In the genomic region with DNA sequence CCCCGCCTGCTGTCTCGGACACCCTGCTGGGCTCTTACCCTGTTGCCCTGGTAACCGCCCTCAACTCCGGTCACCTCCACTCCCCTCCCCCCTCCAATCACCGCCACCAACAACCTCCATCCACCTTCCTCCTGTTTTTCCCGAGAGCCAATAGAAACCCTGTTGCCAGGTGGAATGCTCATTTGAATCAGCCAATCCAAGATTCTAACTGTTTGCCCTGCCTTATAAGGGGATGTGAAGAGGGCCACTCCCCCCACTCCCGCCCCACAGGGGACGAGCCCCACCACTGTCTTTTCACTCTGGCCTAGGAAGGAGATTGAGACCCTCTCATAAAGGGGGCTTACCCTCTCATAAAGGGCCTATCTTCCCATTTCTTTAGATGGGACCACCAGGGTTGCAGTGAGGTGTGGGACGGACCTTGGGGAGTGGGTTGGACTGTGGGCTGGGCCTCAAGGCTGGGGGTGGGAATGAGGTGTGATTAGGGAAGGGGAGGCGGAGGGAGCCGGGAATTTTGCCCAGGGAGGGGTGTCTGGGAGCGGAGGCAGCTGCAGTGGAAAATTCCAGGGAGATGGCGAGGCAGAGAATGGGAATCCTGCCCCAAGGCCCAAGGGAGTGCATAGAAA, we compare ENCODE assay signal across 8 mouse cellular contexts. TPM values are rescaled to one million over a fixed set of nuclear protein-coding genes. Genes with fewer than 3 reads are reported as not detected.
DNase-seq lines count a peak whose midpoint lies in the region; ATAC-seq and TF ChIP-seq lines count a peak whose summit lies in the region.

A gene (minus strand): TSS at position 409 of the 623 bp plus-strand sequence.

- H3K27me3 ChIP-seq in MEL (ENCODE audit: control insufficient read depth in 1 of 2, insufficient read depth in 2 of 2, low read length in 2 of 2) = no peaks in the 10 kb centered on the region
- H3K27me3 ChIP-seq in hindbrain, embryonic 10.5 days (ENCODE audit: insufficient read depth, poor library complexity, severe bottlenecking) = no peaks in the 10 kb centered on the region
- H3K27me3 ChIP-seq in lung, embryonic 15.5 days = no peaks in the 10 kb centered on the region

- H3K36me3 ChIP-seq in MEL (ENCODE audit: control insufficient read depth in 1 of 2, insufficient read depth in 2 of 2, low read length in 2 of 2) = peaks cover 0 to 33% of the 10 kb centered on the region in 2 experiments; a peak in 2 of 4 replicates
- peaks cover 8% of the 10 kb centered on the region for H3K36me3 ChIP-seq in hindbrain, embryonic 10.5 days
- H3K36me3 ChIP-seq in lung, embryonic 15.5 days = 0 out of 2 replicates have a peak, but pooled peaks cover 3% of the 10 kb centered on the region

- no peak for TF ChIP-seq EP300 in MEL (IDR thresholded peaks at IDR 0.05; ENCODE audit: low read depth in 1 of 2, low read length in 2 of 2)

- no peak for TF ChIP-seq POLR2A in MEL (IDR thresholded peaks at IDR 0.05; ENCODE audit: control insufficient read depth in 1 of 2, insufficient read depth in 1 of 2, low read depth in 1 of 2, low read length in 2 of 2, poor library complexity in 1 of 2)

- TF ChIP-seq RAD21 in MEL (IDR thresholded peaks at IDR 0.05; ENCODE audit: low read depth, low read length) = no peak

- TF ChIP-seq CTCF in MEL (IDR thresholded peaks at IDR 0.05 in 2 of 3, conservative IDR thresholded peaks at IDR 0.05 in 1 of 3; ENCODE audit: control insufficient read depth in 1 of 3, insufficient read depth in 1 of 3, low read depth in 2 of 3, low read length in 3 of 3, poor library complexity in 1 of 3, severe bottlenecking in 1 of 3) = no peak

- peak within 1 kb of the TSS; percentile 86 for H3K4me2 ChIP-seq in lung, embryonic 15.5 days

- H3K9me3 ChIP-seq in MEL (replicated peaks; ENCODE audit: insufficient read depth, low read length) = no peaks in the 10 kb centered on the region
- H3K9me3 ChIP-seq in hindbrain, embryonic 10.5 days = no peaks in the 10 kb centered on the region
- no peaks in the 10 kb centered on the region for H3K9me3 ChIP-seq in lung, embryonic 15.5 days

- peak within 1 kb of the TSS; percentile 34 for H3K9ac ChIP-seq in MEL (ENCODE audit: control insufficient read depth, low read depth, low read length, poor library complexity, severe bottlenecking)
- H3K9ac ChIP-seq in lung, embryonic 15.5 days = peak within 1 kb of the TSS; percentile 34

- DNase-seq in MEL (ENCODE audit: low read depth, low spot score) = peak; percentile 89
- peak; percentile 99 for DNase-seq in cerebellum, adult 9-10 months
- peak; percentile 95 for DNase-seq in frontal cortex, adult 2 months (ENCODE audit: extremely low spot score in 1 of 2, low spot score in 1 of 2)
- DNase-seq in hindbrain, embryonic 10.5 days (ENCODE audit: low spot score) = peak; percentile 97
- DNase-seq in layer of hippocampus, adult 9-10 months (ENCODE audit: low spot score) = peak; percentile 88
- peak; percentile 97 for DNase-seq in ovary, adult 18-20 months (ENCODE audit: low spot score)
- DNase-seq in thymus, postnatal 4 days = peak; percentile 67

- ATAC-seq in lung, embryonic 15.5 days (ENCODE audit: borderline replicate concordance, extremely low read depth, low FRiP score, low TSS enrichment) = peak; percentile 85

- peak within 1 kb of the TSS; percentile 19 to 39; a peak in 3 of 4 replicates for H3K4me3 ChIP-seq in MEL (ENCODE audit: control insufficient read depth in 1 of 2, insufficient read depth in 1 of 2, low read depth in 2 of 2, low read length in 2 of 2)
- peak within 1 kb of the TSS; percentile 90 for H3K4me3 ChIP-seq in hindbrain, embryonic 10.5 days
- H3K4me3 ChIP-seq in lung, embryonic 15.5 days = peak within 1 kb of the TSS; percentile 95

- WGBS in hindbrain, embryonic 10.5 days = under 1% methylated on average over 13 of the region's 13 CpGs
- WGBS in lung, embryonic 15.5 days = under 1% methylated on average over 13 of the region's 13 CpGs

- H3K27ac ChIP-seq in MEL (ENCODE audit: control insufficient read depth, low read depth, low read length) = no peak within 1 kb of the TSS
- peak within 1 kb of the TSS; percentile 100 for H3K27ac ChIP-seq in hindbrain, embryonic 10.5 days
- H3K27ac ChIP-seq in lung, embryonic 15.5 days = peak within 1 kb of the TSS; percentile 100

- H3K79me2 ChIP-seq in MEL (ENCODE audit: control insufficient read depth, insufficient read depth, low read length, poor library complexity) = peaks cover 6% of the 10 kb centered on the region; the same call in 1 of the 2 replicates

- H3K4me1 ChIP-seq in MEL (ENCODE audit: control insufficient read depth in 1 of 2, insufficient read depth in 2 of 2, low read length in 2 of 2) = peaks cover 24 to 45% of the 10 kb centered on the region in 2 experiments
- H3K4me1 ChIP-seq in hindbrain, embryonic 10.5 days (replicated peaks) = peaks cover 70% of the 10 kb centered on the region
- peaks cover 55% of the 10 kb centered on the region for H3K4me1 ChIP-seq in lung, embryonic 15.5 days

TF ChIP-seq in MEL, 35 proteins besides CTCF, POLR2A, EP300 and RAD21:
- TF ChIP-seq MXI1 (IDR thresholded peaks at IDR 0.05; ENCODE audit: low read depth, low read length) (peak; percentile 55; the same call in 1 of the 2 replicates), MAZ (IDR thresholded peaks at IDR 0.05; ENCODE audit: low read depth, low read length) (peak; percentile 65; the same call in 1 of the 2 replicates), USF1 (IDR thresholded peaks at IDR 0.05; ENCODE audit: low read depth, low read length) (0 out of 2 replicates have a peak, but pooled peaks have one; percentile 19), ELF1 (IDR thresholded peaks at IDR 0.05; ENCODE audit: low read depth, low read length) (peak; percentile 20; the same call in 1 of the 2 replicates), CHD2 (IDR thresholded peaks at IDR 0.05; ENCODE audit: low read length) (peak; percentile 90), MYB (IDR thresholded peaks at IDR 0.05; ENCODE audit: low read depth, low read length) (no peak), GATA1 (IDR thresholded peaks at IDR 0.05; ENCODE audit: low read depth, low read length) (no peak), HCFC1 (IDR thresholded peaks at IDR 0.05; ENCODE audit: low read depth, low read length) (peak; percentile 45; the same call in 1 of the 2 replicates)
TF ChIP-seq in MEL: peak in this region for 6.

RNA-seq across cellular contexts. Expression of the gene that starts here (rescaled TPM):
- 19.8 and 31.8 TPM in 2 replicates for total RNA-seq in MEL (2012; rRNA removed)
- polyA plus RNA-seq in MEL (2012; ENCODE audit: insufficient read depth in 1 of 2, insufficient read length in 2 of 2, low read depth in 1 of 2, low replicate concordance in 2 of 2, missing spikeins in 1 of 2) = 100 to 1,000 TPM in 1 of 2 experiments, not detected in 1; 177 TPM
- polyA plus RNA-seq in frontal cortex, adult 2 months (2012; rRNA removed) = 1,541 and 1,645 TPM in 2 replicates
- 271 and 416 TPM in 2 replicates for polyA plus RNA-seq in hindbrain, embryonic 10.5 days (2016; fragmentation: Nextera tagmentation; extraction: Ambion mirVana)
- polyA plus RNA-seq in lung, embryonic 15.5 days (2015; fragmentation: Nextera tagmentation; extraction: Ambion mirVana) = 454 and 458 TPM in 2 replicates

Comparison
In these comparisons a context has a peak if more than half of its experiments do, and no peak if none do; other contexts are left out.
1. H3K4me3 ChIP-seq: peak in every context shown above with its lines; median percentile 95 in lung, embryonic 15.5 days; 90 in hindbrain, embryonic 10.5 days; 29 in MEL.